Mouse (Mus musculus) hindbrain, embryonic 13.5 days (tissue): Measurements from ENCODE around the gene Glt1d1. TPM values are rescaled to one million over a fixed set of nuclear protein-coding genes. Genes with fewer than 3 reads are reported as not detected.
A peak's percentile ranks its signal among the peaks of the same experiment; 100 is the strongest.

Experiments
- ATAC-seq: fragments of 200-750 bp; cut with Nextera tagmentation; 2 replicates; pipeline ENCODE4 v1.8.0; 2017; ENCODE audit warnings: moderate TSS enrichment; ENCODE audit not compliant: low FRiP score
- H3K27ac ChIP-seq: fragments of 300-500 bp; sonication (generic); 2 replicates; pipeline ENCODE4 v1.5.1; 2015; ENCODE audit warnings: inconsistent platforms, mild to moderate bottlenecking, moderate library complexity
- H3K27me3 ChIP-seq: fragments of 300-500 bp; sonication (generic); 2 replicates; pipeline ENCODE4 v1.6.1; 2015; ENCODE audit warnings: mild to moderate bottlenecking, inconsistent platforms
- H3K36me3 ChIP-seq: fragments of 300-500 bp; sonication (generic); 2 replicates; pipeline ENCODE4 v1.6.1; 2015; ENCODE audit warnings: mild to moderate bottlenecking, inconsistent platforms
- H3K4me1 ChIP-seq: fragments of 300-500 bp; sonication (generic); replicated peaks from 2 replicates; pipeline ENCODE4 v1.6.1; 2015; ENCODE audit warnings: inconsistent platforms
- H3K4me2 ChIP-seq: fragments of 300-500 bp; sonication (generic); 2 replicates; pipeline ENCODE4 v1.6.1; 2015; ENCODE audit warnings: inconsistent platforms, mild to moderate bottlenecking, moderate library complexity
- H3K4me3 ChIP-seq: fragments of 300-500 bp; sonication (generic); 2 replicates; pipeline ENCODE4 v1.5.1; 2015; ENCODE audit warnings: mild to moderate bottlenecking, inconsistent platforms
- H3K9ac ChIP-seq: fragments of 300-500 bp; sonication (generic); 2 replicates; pipeline ENCODE4 v1.6.1; 2015; ENCODE audit warnings: mild to moderate bottlenecking, inconsistent platforms
- H3K9me3 ChIP-seq: fragments of 300-500 bp; sonication (generic); 2 replicates; pipeline ENCODE4 v1.6.1; 2016; ENCODE audit warnings: inconsistent platforms
- WGBS: fragments of 180-500 bp; shearing (Covaris S2); methylation state at CpG from one replicate; pipeline ENCODE4 v1.1.7; 2015; 5-methylcytosine and 5-hydroxymethylcytosine counted together
- polyA plus RNA-seq: library from polyadenylated mRNA; unstranded; fragments of >200 nt; fragmentation: Nextera tagmentation; extraction: Ambion mirVana; gene quantifications from 2 replicates; pipeline ENCODE4 v1.2.1, GENCODE M21; 2015

Gene Glt1d1
- polyA plus RNA-seq, 1 experiment from 2014 or later: 0.77 TPM

- no peaks in the 10 kb centered on the region for H3K9me3 ChIP-seq
- H3K4me1 ChIP-seq: no peaks in the 10 kb centered on the region
- 94% methylated on average over 2 of the region's 2 CpGs for WGBS
- no peak overlapping the region for H3K9ac ChIP-seq
- H3K36me3 ChIP-seq: no peaks in the 10 kb centered on the region; the same call in 1 of the 2 replicates
- H3K27me3 ChIP-seq: no peaks in the 10 kb centered on the region
- H3K4me3 ChIP-seq: no peak overlapping the region
- no peak overlapping the region for H3K4me2 ChIP-seq
- no peak for ATAC-seq
- no peak overlapping the region for H3K27ac ChIP-seq
These were observed 45.5 kb downstream of the Glt1d1 start for GRCm38 (mm10) chr5:127677561-127677960.

- Histone ChIP-seq H3K27me3 (no peaks in the 10 kb centered on the region), H3K27ac (no peak overlapping the region), H3K9ac (no peak overlapping the region), H3K4me1 (no peaks in the 10 kb centered on the region), H3K4me2 (no peak overlapping the region), H3K9me3 (no peaks in the 10 kb centered on the region), H3K4me3 (no peak overlapping the region), H3K36me3 (no peaks in the 10 kb centered on the region; the same call in 1 of the 2 replicates)
- WGBS: 98% methylated on average over 5 of the region's 5 CpGs
- no peak for ATAC-seq
These were observed 46.4 kb downstream of the Glt1d1 start for GRCm38 (mm10) chr5:127678501-127678900.

- H3K4me3 ChIP-seq: no peak overlapping the region
- no peaks in the 10 kb centered on the region for H3K36me3 ChIP-seq
- no peak overlapping the region for H3K27ac ChIP-seq
- no peak overlapping the region for H3K9ac ChIP-seq
- ATAC-seq: no peak
- H3K4me2 ChIP-seq: no peak overlapping the region
- no peaks in the 10 kb centered on the region for H3K9me3 ChIP-seq
- no peaks in the 10 kb centered on the region for H3K27me3 ChIP-seq
- peaks cover 11% of the 10 kb centered on the region; the same call in 1 of the 2 replicates for H3K4me1 ChIP-seq
- 83% methylated on average over 9 of the region's 9 CpGs for WGBS
These were observed 56.6 kb downstream of the Glt1d1 start for GRCm38 (mm10) chr5:127688568-127689170.

DNA sequence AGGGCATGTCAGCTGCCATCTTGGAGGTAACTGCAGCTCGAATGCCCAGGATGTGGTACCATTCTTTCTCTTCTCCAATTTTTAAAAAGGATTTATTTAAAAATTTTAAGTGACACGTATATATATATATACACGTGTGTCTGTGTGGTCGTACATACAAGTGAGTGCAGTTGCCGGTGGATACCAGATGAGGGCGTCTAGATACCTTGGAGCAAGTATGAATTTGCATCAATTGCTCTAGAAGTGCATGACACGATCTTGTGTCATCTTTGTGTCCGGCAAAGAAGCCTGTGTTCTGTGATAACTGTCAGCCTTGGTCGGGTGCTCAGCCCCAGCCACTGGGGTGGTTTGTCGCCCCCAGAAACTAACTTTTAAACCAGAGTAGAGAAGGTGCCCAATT is 59.0 kb downstream of the Glt1d1 start:
- no peak for ATAC-seq
- Histone ChIP-seq H3K36me3 (no peaks in the 10 kb centered on the region), H3K27me3 (no peaks in the 10 kb centered on the region), H3K4me1 (peaks cover 7% of the 10 kb centered on the region; the same call in 1 of the 2 replicates), H3K4me3 (no peak overlapping the region), H3K9ac (no peak overlapping the region), H3K9me3 (no peaks in the 10 kb centered on the region), H3K4me2 (no peak overlapping the region), H3K27ac (no peak overlapping the region)
- 87% methylated on average over 10 of the region's 10 CpGs for WGBS

DNA sequence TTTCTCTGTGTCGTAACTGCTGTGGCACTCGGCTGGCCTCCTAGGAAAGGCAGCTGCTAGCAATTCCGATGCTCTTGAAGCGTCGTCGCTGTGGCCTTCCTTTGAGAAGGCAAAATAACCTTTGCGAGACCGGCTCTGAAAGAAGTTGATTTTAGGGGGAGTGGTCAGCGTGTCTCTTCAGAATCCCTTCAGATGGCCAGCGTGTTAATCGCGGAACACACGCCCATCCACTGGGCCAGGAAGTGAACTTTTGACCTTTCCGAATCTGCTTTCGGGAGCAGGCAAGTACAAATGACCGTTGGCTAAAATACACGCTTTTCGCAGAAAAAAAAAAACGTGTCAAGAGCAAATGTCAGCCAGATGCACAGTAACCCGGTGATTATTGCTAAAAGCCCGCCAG is 59.5 kb downstream of the Glt1d1 start:
- WGBS: 37% methylated on average over 21 of the region's 21 CpGs
- H3K27me3 ChIP-seq: no peaks in the 10 kb centered on the region

DNA sequence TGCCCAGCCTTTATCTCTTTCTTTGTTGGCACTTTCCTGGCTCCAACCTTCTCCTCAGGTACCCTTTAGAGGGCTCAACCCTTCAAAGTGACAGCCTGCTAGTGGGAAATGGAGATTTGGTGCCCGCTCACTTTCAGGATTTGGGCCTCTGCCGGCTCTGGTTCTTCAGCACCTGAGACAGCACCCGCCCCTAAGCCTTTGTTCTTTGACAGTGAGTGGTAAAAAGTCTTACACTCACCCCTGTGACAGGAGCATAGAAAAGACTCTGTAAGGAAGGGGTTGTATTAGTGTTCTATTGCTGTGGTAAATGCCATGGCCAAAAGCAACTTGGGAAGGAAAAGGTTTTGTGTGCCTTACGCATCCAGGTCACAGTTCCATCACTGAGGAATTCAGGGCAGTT is 63.8 kb downstream of the Glt1d1 start:
- no peak overlapping the region for H3K9ac ChIP-seq
- no peak overlapping the region for H3K4me3 ChIP-seq
- H3K9me3 ChIP-seq: no peaks in the 10 kb centered on the region
- no peak overlapping the region for H3K27ac ChIP-seq
- no peaks in the 10 kb centered on the region for H3K36me3 ChIP-seq
- no peaks in the 10 kb centered on the region for H3K27me3 ChIP-seq
- peaks cover 7% of the 10 kb centered on the region; the same call in 1 of the 2 replicates for H3K4me1 ChIP-seq
- no peak overlapping the region for H3K4me2 ChIP-seq
- 81% methylated on average over 4 of the region's 4 CpGs for WGBS
- ATAC-seq: no peak

More for the DNA sequence above, 59.5 kb downstream of the Glt1d1 start:
- Histone ChIP-seq H3K4me1 (peaks cover 7% of the 10 kb centered on the region; the same call in 1 of the 2 replicates), H3K4me3 (no peak overlapping the region), H3K9ac (no peak overlapping the region), H3K36me3 (no peaks in the 10 kb centered on the region), H3K4me2 (0 out of 2 replicates have a peak overlapping the region, but pooled peaks have one; percentile 17), H3K27ac (no peak overlapping the region), H3K9me3 (no peaks in the 10 kb centered on the region)
- ATAC-seq: no peak

- H3K36me3 ChIP-seq: no peaks in the 10 kb centered on the region
- peaks cover 4% of the 10 kb centered on the region; the same call in 1 of the 2 replicates for H3K4me1 ChIP-seq
- H3K27ac ChIP-seq: no peak overlapping the region
- H3K4me2 ChIP-seq: no peak overlapping the region
- WGBS: 85% methylated on average over 4 of the region's 4 CpGs
- H3K9ac ChIP-seq: no peak overlapping the region
- H3K4me3 ChIP-seq: no peak overlapping the region
- H3K27me3 ChIP-seq: no peaks in the 10 kb centered on the region
- no peak for ATAC-seq
- H3K9me3 ChIP-seq: no peaks in the 10 kb centered on the region
These were observed 64.5 kb downstream of the Glt1d1 start for GRCm38 (mm10) chr5:127696602-127697001.

DNA sequence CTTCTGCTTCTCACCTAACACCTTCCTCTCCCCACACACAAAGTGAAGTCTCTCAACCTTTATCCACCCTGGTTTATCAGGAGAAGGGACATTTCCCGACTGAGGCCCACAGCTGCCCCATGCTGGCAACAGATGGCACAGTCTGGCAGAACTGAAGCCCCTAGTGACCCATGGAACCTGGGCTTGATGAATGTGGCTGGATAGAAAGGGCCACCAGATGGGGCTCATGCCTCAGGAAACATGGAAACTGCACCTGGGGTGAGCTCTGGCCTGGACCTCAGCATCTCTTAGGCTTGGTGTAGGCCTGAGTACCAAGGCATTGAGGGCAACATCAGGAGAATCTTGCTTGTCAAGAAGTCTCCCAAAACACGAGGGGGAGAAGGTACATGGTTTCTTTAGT is 66.5 kb downstream of the Glt1d1 start:
- no peak overlapping the region for H3K4me2 ChIP-seq
- no peak overlapping the region for H3K27ac ChIP-seq
- no peaks in the 10 kb centered on the region for H3K4me1 ChIP-seq
- H3K27me3 ChIP-seq: no peaks in the 10 kb centered on the region
- no peak overlapping the region for H3K9ac ChIP-seq
- ATAC-seq: no peak
- no peaks in the 10 kb centered on the region for H3K9me3 ChIP-seq
- no peaks in the 10 kb centered on the region for H3K36me3 ChIP-seq
- WGBS: 52% methylated on average over 2 of the region's 2 CpGs
- no peak overlapping the region for H3K4me3 ChIP-seq

- no peak overlapping the region for H3K4me3 ChIP-seq
- no peaks in the 10 kb centered on the region for H3K36me3 ChIP-seq
- 97% methylated on average over 5 of the region's 5 CpGs for WGBS
- no peak overlapping the region for H3K4me2 ChIP-seq
- H3K9me3 ChIP-seq: no peaks in the 10 kb centered on the region
- no peak for ATAC-seq
- no peaks in the 10 kb centered on the region for H3K27me3 ChIP-seq
- H3K27ac ChIP-seq: no peak overlapping the region
- 0 out of 2 replicates have a peak, but pooled peaks cover 3% of the 10 kb centered on the region for H3K4me1 ChIP-seq
- no peak overlapping the region for H3K9ac ChIP-seq
These were observed 67.6 kb downstream of the Glt1d1 start for GRCm38 (mm10) chr5:127699679-127700078.

DNA sequence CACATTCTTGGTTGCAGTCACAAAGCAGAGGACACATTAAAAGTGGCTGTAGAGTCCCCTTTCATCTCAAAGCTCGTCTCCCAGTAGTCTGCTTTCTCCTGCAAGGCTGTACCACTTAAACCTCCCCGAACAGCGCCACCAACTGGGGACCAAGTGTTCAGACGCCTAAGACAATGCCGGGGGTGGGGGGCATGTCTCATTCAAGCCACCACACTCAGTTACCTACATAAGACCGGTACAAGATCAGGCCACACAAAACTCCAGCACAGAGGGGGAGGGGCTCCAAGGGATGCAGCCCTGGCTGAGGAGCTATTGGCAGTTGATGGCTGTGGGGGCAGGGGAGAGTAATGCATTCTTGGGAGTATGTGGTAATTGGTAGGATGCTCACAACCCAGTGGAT is 68.1 kb downstream of the Glt1d1 start:
- whole genome bisulfite sequencing: 83% methylated on average over 6 of the region's 6 CpGs
- Histone ChIP-seq H3K27me3 (no peaks in the 10 kb centered on the region), H3K4me3 (no peak overlapping the region), H3K4me1 (0 out of 2 replicates have a peak, but pooled peaks cover 3% of the 10 kb centered on the region), H3K9me3 (no peaks in the 10 kb centered on the region), H3K4me2 (no peak overlapping the region), H3K36me3 (no peaks in the 10 kb centered on the region), H3K27ac (no peak overlapping the region), H3K9ac (no peak overlapping the region)
- no peak for ATAC-seq

DNA sequence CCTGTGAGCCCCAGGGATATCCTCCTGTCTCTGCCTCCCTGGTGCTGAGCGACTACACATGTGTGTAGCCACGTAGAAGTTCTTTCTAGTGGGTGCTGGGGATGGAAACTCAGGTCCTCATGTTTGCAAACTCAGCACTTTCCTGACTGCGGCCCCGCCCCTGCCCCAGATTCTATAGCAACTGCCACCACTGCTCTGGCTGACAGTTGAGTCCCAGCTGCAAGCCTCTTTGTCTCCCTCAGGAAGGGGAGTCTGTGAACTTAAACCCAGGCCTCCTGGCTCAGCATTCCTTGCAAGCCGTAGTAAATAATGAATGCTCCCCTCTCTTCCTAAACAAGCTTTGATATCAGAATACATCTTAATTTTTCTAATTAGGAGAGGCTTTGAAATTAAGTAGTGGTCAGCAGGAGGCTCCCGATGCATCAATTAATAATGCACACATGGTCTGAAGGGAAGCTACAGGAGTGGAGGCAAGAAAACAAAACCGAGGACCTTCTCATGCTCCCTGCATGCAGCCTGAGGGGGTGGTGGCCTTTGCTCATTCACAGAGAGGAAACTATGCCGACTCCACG is 71.6 kb downstream of the Glt1d1 start:
- no peak overlapping the region for H3K4me3 ChIP-seq
- H3K27me3 ChIP-seq: no peaks in the 10 kb centered on the region
- WGBS: 47% methylated on average over 9 of the region's 9 CpGs
- H3K9me3 ChIP-seq: no peaks in the 10 kb centered on the region
- H3K9ac ChIP-seq: no peak overlapping the region
- no peak overlapping the region for H3K4me2 ChIP-seq
- no peak overlapping the region for H3K27ac ChIP-seq
- 0 out of 2 replicates have a peak, but pooled peaks cover 3% of the 10 kb centered on the region for H3K4me1 ChIP-seq
- no peak for ATAC-seq
- no peaks in the 10 kb centered on the region for H3K36me3 ChIP-seq

- Histone ChIP-seq H3K27me3 (no peaks in the 10 kb centered on the region), H3K36me3 (no peaks in the 10 kb centered on the region), H3K9me3 (no peaks in the 10 kb centered on the region), H3K27ac (no peak overlapping the region), H3K9ac (no peak overlapping the region), H3K4me2 (no peak overlapping the region), H3K4me3 (no peak overlapping the region), H3K4me1 (0 out of 2 replicates have a peak, but pooled peaks cover 3% of the 10 kb centered on the region)
- no peak for ATAC-seq
- 92% methylated on average over 9 of the region's 9 CpGs for WGBS
These were observed 73.2 kb downstream of the Glt1d1 start for GRCm38 (mm10) chr5:127705225-127705624.

GRCm38 (mm10) chr5:127705976-127706375 is 73.9 kb downstream of the Glt1d1 start:
- H3K27me3 ChIP-seq: no peaks in the 10 kb centered on the region
- no peak overlapping the region for H3K4me2 ChIP-seq
- no peak for ATAC-seq
- no peak overlapping the region for H3K9ac ChIP-seq
- H3K4me1 ChIP-seq: 0 out of 2 replicates have a peak, but pooled peaks cover 3% of the 10 kb centered on the region
- WGBS: 93% methylated on average over 8 of the region's 8 CpGs
- no peaks in the 10 kb centered on the region for H3K9me3 ChIP-seq
- H3K4me3 ChIP-seq: no peak overlapping the region
- no peak overlapping the region for H3K27ac ChIP-seq
- no peaks in the 10 kb centered on the region for H3K36me3 ChIP-seq
